Mouse (Mus musculus): ENCODE results near the gene Nuak2. TPM values are rescaled to one million over a fixed set of nuclear protein-coding genes. Genes with fewer than 3 reads are reported as not detected.

Nuak2 gene
- polyA plus RNA-seq, 1 experiment from 2014 or later, result 5.2 TPM

GRCm38 (mm10) chr1:132367692-132368506, 52.0 kb downstream of the Nuak2 start:
- Histone ChIP-seq H3K27me3 (replicated peaks; ENCODE audit: control insufficient read depth, insufficient read depth, low read length) (no peaks in the 10 kb centered on the region), H3K4me1 (ENCODE audit: control insufficient read depth, insufficient read depth, low read length) (peaks cover 12% of the 10 kb centered on the region)

GRCm38 (mm10) chr1:132370681-132371173, 54.8 kb downstream of the Nuak2 start:
- Histone ChIP-seq H3K4me1 (ENCODE audit: control insufficient read depth, insufficient read depth, low read length) (peaks cover 40% of the 10 kb centered on the region), H3K4me3 (ENCODE audit: low read depth, low read length) (no peak overlapping the region), H3K27ac (replicated peaks; ENCODE audit: low read depth, low read length) (peak overlapping the region; percentile 36), H3K4me2 (ENCODE audit: low read depth, low read length) (no peak overlapping the region), H3K36me3 (ENCODE audit: control insufficient read depth, insufficient read depth, low read length) (peaks cover 22% of the 10 kb centered on the region; the same call in 1 of the 2 replicates), H3K9ac (ENCODE audit: low read depth, low read length) (no peak overlapping the region), H3K27me3 (replicated peaks; ENCODE audit: control insufficient read depth, insufficient read depth, low read length) (no peaks in the 10 kb centered on the region), H3K9me3 (ENCODE audit: control insufficient read depth, low read length) (no peaks in the 10 kb centered on the region)
- no peak for ATAC-seq (ENCODE audit: low read depth)
- WGBS, result 56% methylated on average over 9 of the region's 9 CpGs
- DNase-seq (ENCODE audit: low spot score), result no peak

More at GRCm38 (mm10) chr1:132367692-132368506, 52.0 kb downstream of the Nuak2 start:
- DNase-seq (ENCODE audit: low spot score), result peak; percentile 90
- ATAC-seq (ENCODE audit: low read depth), result peak; percentile 84
- 25% methylated on average over 7 of the region's 7 CpGs for WGBS
- H3K27ac ChIP-seq (replicated peaks; ENCODE audit: low read depth, low read length), result no peak overlapping the region
- H3K9ac ChIP-seq (ENCODE audit: low read depth, low read length), result no peak overlapping the region
- H3K36me3 ChIP-seq (ENCODE audit: control insufficient read depth, insufficient read depth, low read length), result peaks cover 25% of the 10 kb centered on the region; the same call in 1 of the 2 replicates
- H3K9me3 ChIP-seq (ENCODE audit: control insufficient read depth, low read length), result no peaks in the 10 kb centered on the region
- H3K4me2 ChIP-seq (ENCODE audit: low read depth, low read length), result no peak overlapping the region
- no peak overlapping the region for H3K4me3 ChIP-seq (ENCODE audit: low read depth, low read length)

GRCm38 (mm10) chr1:132371298-132372081, 55.6 kb downstream of the Nuak2 start:
- Histone ChIP-seq H3K4me1 (ENCODE audit: control insufficient read depth, insufficient read depth, low read length) (peaks cover 47% of the 10 kb centered on the region), H3K27ac (replicated peaks; ENCODE audit: low read depth, low read length) (peak overlapping the region; percentile 36), H3K36me3 (ENCODE audit: control insufficient read depth, insufficient read depth, low read length) (peaks cover 22% of the 10 kb centered on the region; the same call in 1 of the 2 replicates), H3K4me2 (ENCODE audit: low read depth, low read length) (no peak overlapping the region), H3K4me3 (ENCODE audit: low read depth, low read length) (no peak overlapping the region), H3K9ac (ENCODE audit: low read depth, low read length) (0 out of 2 replicates have a peak overlapping the region, but pooled peaks have one; percentile 11), H3K9me3 (ENCODE audit: control insufficient read depth, low read length) (no peaks in the 10 kb centered on the region), H3K27me3 (replicated peaks; ENCODE audit: control insufficient read depth, insufficient read depth, low read length) (no peaks in the 10 kb centered on the region)
- WGBS, result 46% methylated on average over 8 of the region's 8 CpGs
- ATAC-seq (ENCODE audit: low read depth), result no peak
- DNase-seq (ENCODE audit: low spot score), result peak; percentile 10

- DNase-seq (ENCODE audit: low spot score), result no peak
- Histone ChIP-seq H3K36me3 (ENCODE audit: control insufficient read depth, insufficient read depth, low read length) (peaks cover 22% of the 10 kb centered on the region; the same call in 1 of the 2 replicates), H3K27me3 (replicated peaks; ENCODE audit: control insufficient read depth, insufficient read depth, low read length) (no peaks in the 10 kb centered on the region), H3K9me3 (ENCODE audit: control insufficient read depth, low read length) (no peaks in the 10 kb centered on the region), H3K4me2 (ENCODE audit: low read depth, low read length) (no peak overlapping the region), H3K27ac (replicated peaks; ENCODE audit: low read depth, low read length) (peak overlapping the region; percentile 36; the same call in 1 of the 2 replicates), H3K4me1 (ENCODE audit: control insufficient read depth, insufficient read depth, low read length) (peaks cover 56% of the 10 kb centered on the region), H3K9ac (ENCODE audit: low read depth, low read length) (no peak overlapping the region), H3K4me3 (ENCODE audit: low read depth, low read length) (no peak overlapping the region)
- WGBS, result 68% methylated on average over 5 of the region's 5 CpGs
- ATAC-seq (ENCODE audit: low read depth), result no peak
Observed at GRCm38 (mm10) chr1:132372354-132372753, 56.4 kb downstream of the Nuak2 start.

GRCm38 (mm10) chr1:132372896-132373534, 57.1 kb downstream of the Nuak2 start:
- H3K36me3 ChIP-seq (ENCODE audit: control insufficient read depth, insufficient read depth, low read length), result peaks cover 28% of the 10 kb centered on the region; the same call in 1 of the 2 replicates
- 70% methylated on average over 6 of the region's 6 CpGs for WGBS
- H3K9me3 ChIP-seq (ENCODE audit: control insufficient read depth, low read length), result no peaks in the 10 kb centered on the region
- DNase-seq (ENCODE audit: low spot score) (no peak), ATAC-seq (ENCODE audit: low read depth) (no peak)
- no peak overlapping the region for H3K9ac ChIP-seq (ENCODE audit: low read depth, low read length)
- H3K4me2 ChIP-seq (ENCODE audit: low read depth, low read length), result no peak overlapping the region
- no peak overlapping the region for H3K4me3 ChIP-seq (ENCODE audit: low read depth, low read length)
- no peaks in the 10 kb centered on the region for H3K27me3 ChIP-seq (replicated peaks; ENCODE audit: control insufficient read depth, insufficient read depth, low read length)
- peaks cover 60% of the 10 kb centered on the region for H3K4me1 ChIP-seq (ENCODE audit: control insufficient read depth, insufficient read depth, low read length)
- H3K27ac ChIP-seq (replicated peaks; ENCODE audit: low read depth, low read length), result no peak overlapping the region; the same call in 1 of the 2 replicates

GRCm38 (mm10) chr1:132374140-132374872, 58.4 kb downstream of the Nuak2 start:
- no peaks in the 10 kb centered on the region for H3K9me3 ChIP-seq (ENCODE audit: control insufficient read depth, low read length)
- H3K4me3 ChIP-seq (ENCODE audit: low read depth, low read length), result no peak overlapping the region
- DNase-seq (ENCODE audit: low spot score) (peak; percentile 90), ATAC-seq (ENCODE audit: low read depth) (peak; percentile 45)
- peaks cover 34% of the 10 kb centered on the region; the same call in 1 of the 2 replicates for H3K36me3 ChIP-seq (ENCODE audit: control insufficient read depth, insufficient read depth, low read length)
- no peaks in the 10 kb centered on the region for H3K27me3 ChIP-seq (replicated peaks; ENCODE audit: control insufficient read depth, insufficient read depth, low read length)
- 42% methylated on average over 5 of the region's 5 CpGs for WGBS
- H3K27ac ChIP-seq (replicated peaks; ENCODE audit: low read depth, low read length), result peak overlapping the region; percentile 78
- peak overlapping the region; percentile 21; the same call in 1 of the 2 replicates for H3K4me2 ChIP-seq (ENCODE audit: low read depth, low read length)
- H3K4me1 ChIP-seq (ENCODE audit: control insufficient read depth, insufficient read depth, low read length), result peaks cover 60% of the 10 kb centered on the region
- H3K9ac ChIP-seq (ENCODE audit: low read depth, low read length), result peak overlapping the region; percentile 45

GRCm38 (mm10) chr1:132374873-132375244, 58.9 kb downstream of the Nuak2 start:
- Histone ChIP-seq H3K4me1 (ENCODE audit: control insufficient read depth, insufficient read depth, low read length) (peaks cover 60% of the 10 kb centered on the region), H3K9me3 (ENCODE audit: control insufficient read depth, low read length) (no peaks in the 10 kb centered on the region), H3K4me3 (ENCODE audit: low read depth, low read length) (no peak overlapping the region), H3K27me3 (replicated peaks; ENCODE audit: control insufficient read depth, insufficient read depth, low read length) (no peaks in the 10 kb centered on the region), H3K9ac (ENCODE audit: low read depth, low read length) (no peak overlapping the region), H3K4me2 (ENCODE audit: low read depth, low read length) (0 out of 2 replicates have a peak overlapping the region, but pooled peaks have one; percentile 6), H3K27ac (replicated peaks; ENCODE audit: low read depth, low read length) (peak overlapping the region; percentile 78), H3K36me3 (ENCODE audit: control insufficient read depth, insufficient read depth, low read length) (peaks cover 37% of the 10 kb centered on the region; the same call in 1 of the 2 replicates)
- DNase-seq (ENCODE audit: low spot score) (no peak), ATAC-seq (ENCODE audit: low read depth) (no peak)
- 59% methylated on average over 3 of the region's 3 CpGs for WGBS

All from embryonic facial prominence, embryonic 14.5 days (tissue).